Mouse (Mus musculus) cerebellum, postnatal 10 days (tissue): ENCODE measurements around the gene Clasp1.
A peak's percentile ranks its signal among the peaks of the same experiment; 100 is the strongest.

Experiments used
- DNase-seq, 2 experiments: peaks; one replicate each; pipeline ENCODE4 v3.0.0; 2021; ENCODE audit warnings: mixed read lengths in 2 of 2

The Clasp1 gene

GRCm38 (mm10) chr1:118505746-118506145 lies 116.9 kb downstream of the Clasp1 start:
- peak in 1 of 2 experiments; percentile 14 for DNase-seq

GRCm38 (mm10) chr1:118510996-118511395 lies 122.1 kb downstream of the Clasp1 start:
- no peak for DNase-seq

GRCm38 (mm10) chr1:118511738-118512530 lies 123.1 kb downstream of the Clasp1 start:
- DNase-seq: no peak

GRCm38 (mm10) chr1:118516256-118516655 lies 127.4 kb downstream of the Clasp1 start:
- no peak for DNase-seq

GRCm38 (mm10) chr1:118523161-118523560 lies 134.3 kb downstream of the Clasp1 start:
- no peak for DNase-seq

- no peak for DNase-seq
Measured at GRCm38 (mm10) chr1:118525336-118525735, 136.5 kb downstream of the Clasp1 start.

- DNase-seq: peak in 1 of 2 experiments; percentile 16
Measured at GRCm38 (mm10) chr1:118529213-118529612, 140.4 kb downstream of the Clasp1 start.

GRCm38 (mm10) chr1:118531259-118531658 lies 142.4 kb downstream of the Clasp1 start:
- no peak for DNase-seq

- DNase-seq: peak; percentile 60 to 65
Measured at GRCm38 (mm10) chr1:118536021-118536420, 147.2 kb downstream of the Clasp1 start.

GRCm38 (mm10) chr1:118539046-118539445 lies 150.2 kb downstream of the Clasp1 start:
- no peak for DNase-seq

- DNase-seq: no peak
Measured at GRCm38 (mm10) chr1:118542880-118543279, 154.0 kb downstream of the Clasp1 start.

- no peak for DNase-seq
Measured at GRCm38 (mm10) chr1:118548769-118549168, 159.9 kb downstream of the Clasp1 start.

GRCm38 (mm10) chr1:118551152-118551551 lies 162.3 kb downstream of the Clasp1 start:
- no peak for DNase-seq

GRCm38 (mm10) chr1:118552071-118552470 lies 163.2 kb downstream of the Clasp1 start:
- no peak for DNase-seq

- no peak for DNase-seq
Measured at GRCm38 (mm10) chr1:118553045-118553444, 164.2 kb downstream of the Clasp1 start.

- no peak for DNase-seq
Measured at GRCm38 (mm10) chr1:118553451-118553850, 164.6 kb downstream of the Clasp1 start.

- no peak for DNase-seq
Measured at GRCm38 (mm10) chr1:118554961-118555360, 166.1 kb downstream of the Clasp1 start.

GRCm38 (mm10) chr1:118559716-118560115 lies 170.9 kb downstream of the Clasp1 start:
- no peak for DNase-seq

GRCm38 (mm10) chr1:118564561-118564960 lies 175.7 kb downstream of the Clasp1 start:
- no peak for DNase-seq

- no peak for DNase-seq
Measured at GRCm38 (mm10) chr1:118567659-118568058, 178.8 kb downstream of the Clasp1 start.

- DNase-seq: no peak
Measured at GRCm38 (mm10) chr1:118580174-118580702, 191.4 kb downstream of the Clasp1 start.

GRCm38 (mm10) chr1:118581179-118581578 lies 192.3 kb downstream of the Clasp1 start:
- no peak for DNase-seq

- no peak for DNase-seq
Measured at GRCm38 (mm10) chr1:118589721-118590120, 200.9 kb downstream of the Clasp1 start.

GRCm38 (mm10) chr1:118592933-118593332 lies 204.1 kb downstream of the Clasp1 start:
- no peak for DNase-seq
